Mouse (Mus musculus): ENCODE results near the gene Ythdf1. TPM values are rescaled to one million over a fixed set of nuclear protein-coding genes. Genes with fewer than 3 reads are reported as not detected.

Gene Ythdf1
- 57.3 and 69.4 TPM in 2 replicates for polyA plus RNA-seq (2014; fragmentation: Nextera tagmentation; extraction: Ambion mirVana)

DNA sequence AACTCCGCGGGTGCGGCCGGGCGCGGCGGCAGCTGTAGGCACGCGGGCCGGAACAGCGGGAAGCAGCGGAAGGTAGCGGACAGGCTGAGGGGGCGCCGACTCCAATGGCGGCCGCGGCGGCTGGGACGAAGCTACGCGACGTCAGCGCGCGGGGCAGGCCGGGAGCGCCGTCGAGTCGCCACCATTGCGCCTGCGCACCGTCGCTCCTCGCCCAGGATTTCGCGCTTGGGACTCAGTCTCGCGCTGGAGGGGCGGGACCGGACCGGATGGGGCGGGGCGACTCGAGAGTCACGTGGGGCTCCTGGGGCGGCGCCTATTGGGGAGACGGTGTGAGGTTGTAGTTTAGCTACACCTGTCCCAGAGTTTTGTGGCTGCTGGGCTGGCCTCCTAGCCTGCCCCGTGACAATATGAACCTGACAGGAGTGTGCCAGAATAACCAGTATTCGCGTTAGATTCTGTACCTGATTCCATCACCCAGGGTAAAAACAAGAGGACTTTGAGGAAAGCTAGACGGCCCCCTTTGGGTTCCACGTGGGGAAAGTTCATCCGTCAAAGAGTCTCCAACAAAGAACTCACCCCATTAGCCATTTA is at the start of gene Ythdf1:
TSS of gene Ythdf1 (minus strand) at position 140 of the 591 bp plus-strand sequence.
- no peaks in the 10 kb centered on the region for H3K9me3 ChIP-seq (ENCODE audit: control insufficient read depth, low read length)
- H3K27me3 ChIP-seq (ENCODE audit: control insufficient read depth, insufficient read depth, low read length), result no peaks in the 10 kb centered on the region
- peak; percentile 96 for ATAC-seq (ENCODE audit: low FRiP score)
- H3K4me1 ChIP-seq (replicated peaks; ENCODE audit: control insufficient read depth, insufficient read depth, low read length), result no peaks in the 10 kb centered on the region
- under 1% methylated on average over 51 of the region's 56 CpGs for WGBS
- peak; percentile 99 for DNase-seq (ENCODE audit: low spot score)
- peak within 1 kb of the TSS; percentile 96 for H3K9ac ChIP-seq (ENCODE audit: low read depth, low read length)
- peak within 1 kb of the TSS; percentile 100 for H3K4me3 ChIP-seq (ENCODE audit: low read depth, low read length)
- peak within 1 kb of the TSS; percentile 81 for H3K4me2 ChIP-seq (replicated peaks; ENCODE audit: low read depth, low read length)
- peak within 1 kb of the TSS; percentile 47; the same call in 1 of the 2 replicates for H3K27ac ChIP-seq (ENCODE audit: low read depth, low read length)
- peaks cover 2% of the 10 kb centered on the region; the same call in 1 of the 2 replicates for H3K36me3 ChIP-seq (ENCODE audit: control insufficient read depth, insufficient read depth, low read length)

DNA sequence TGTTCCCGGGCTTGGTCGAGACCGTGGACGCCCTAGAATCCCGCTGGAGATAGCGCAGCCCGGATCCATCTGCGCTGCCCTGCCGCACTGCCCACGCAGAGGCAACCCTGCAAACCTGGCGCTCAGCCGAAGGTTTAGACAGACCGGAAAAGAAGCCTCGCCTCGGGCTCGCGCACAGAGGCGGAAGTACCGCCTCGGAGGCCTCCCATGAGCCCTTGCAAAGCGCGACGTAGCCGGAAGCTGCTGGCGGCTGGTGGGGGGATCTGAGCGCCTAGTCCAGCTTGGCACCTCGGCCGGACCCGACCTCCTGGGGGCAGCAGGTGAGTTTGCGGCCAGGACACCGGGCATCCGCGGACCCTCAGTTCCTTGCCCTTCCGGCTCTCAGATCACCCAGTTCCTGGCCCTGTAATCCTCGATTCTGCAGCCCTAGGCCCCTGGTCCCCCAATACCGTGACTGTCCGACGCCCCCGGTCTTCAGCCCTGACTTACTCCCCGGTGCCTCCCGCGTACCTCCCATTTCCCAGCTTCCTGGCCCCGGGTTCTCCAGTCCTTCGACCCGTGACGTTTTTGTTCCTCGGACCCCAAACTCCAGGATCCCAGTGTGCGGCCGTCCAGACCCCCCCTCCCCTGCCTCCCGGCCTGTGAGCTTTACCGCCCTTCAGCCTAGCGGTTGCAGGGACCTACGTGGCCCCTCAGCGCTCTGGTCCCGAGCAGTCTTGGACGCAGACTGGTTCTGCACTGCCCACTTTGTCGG is 46.4 kb upstream of the Ythdf1 start, which contains the start of gene Arfgap1:
TSS of gene Arfgap1 (plus strand) at position 216 of the 754 bp plus-strand sequence.
- no peaks in the 10 kb centered on the region for H3K9me3 ChIP-seq (ENCODE audit: control insufficient read depth, low read length)
- H3K27ac ChIP-seq (ENCODE audit: low read depth, low read length), result peak within 1 kb of the TSS; percentile 83
- peak; percentile 89 for DNase-seq (ENCODE audit: low spot score)
- peak within 1 kb of the TSS; percentile 92 for H3K4me3 ChIP-seq (ENCODE audit: low read depth, low read length)
- ATAC-seq (ENCODE audit: low FRiP score), result peak; percentile 84
- WGBS, result under 1% methylated on average over 53 of the region's 57 CpGs
- H3K9ac ChIP-seq (ENCODE audit: low read depth, low read length), result peak within 1 kb of the TSS; percentile 92
- peaks cover 7% of the 10 kb centered on the region; the same call in 1 of the 2 replicates for H3K4me1 ChIP-seq (replicated peaks; ENCODE audit: control insufficient read depth, insufficient read depth, low read length)
- no peaks in the 10 kb centered on the region for H3K27me3 ChIP-seq (ENCODE audit: control insufficient read depth, insufficient read depth, low read length)
- H3K4me2 ChIP-seq (replicated peaks; ENCODE audit: low read depth, low read length), result peak within 1 kb of the TSS; percentile 95
- peaks cover 5% of the 10 kb centered on the region for H3K36me3 ChIP-seq (ENCODE audit: control insufficient read depth, insufficient read depth, low read length)

DNA sequence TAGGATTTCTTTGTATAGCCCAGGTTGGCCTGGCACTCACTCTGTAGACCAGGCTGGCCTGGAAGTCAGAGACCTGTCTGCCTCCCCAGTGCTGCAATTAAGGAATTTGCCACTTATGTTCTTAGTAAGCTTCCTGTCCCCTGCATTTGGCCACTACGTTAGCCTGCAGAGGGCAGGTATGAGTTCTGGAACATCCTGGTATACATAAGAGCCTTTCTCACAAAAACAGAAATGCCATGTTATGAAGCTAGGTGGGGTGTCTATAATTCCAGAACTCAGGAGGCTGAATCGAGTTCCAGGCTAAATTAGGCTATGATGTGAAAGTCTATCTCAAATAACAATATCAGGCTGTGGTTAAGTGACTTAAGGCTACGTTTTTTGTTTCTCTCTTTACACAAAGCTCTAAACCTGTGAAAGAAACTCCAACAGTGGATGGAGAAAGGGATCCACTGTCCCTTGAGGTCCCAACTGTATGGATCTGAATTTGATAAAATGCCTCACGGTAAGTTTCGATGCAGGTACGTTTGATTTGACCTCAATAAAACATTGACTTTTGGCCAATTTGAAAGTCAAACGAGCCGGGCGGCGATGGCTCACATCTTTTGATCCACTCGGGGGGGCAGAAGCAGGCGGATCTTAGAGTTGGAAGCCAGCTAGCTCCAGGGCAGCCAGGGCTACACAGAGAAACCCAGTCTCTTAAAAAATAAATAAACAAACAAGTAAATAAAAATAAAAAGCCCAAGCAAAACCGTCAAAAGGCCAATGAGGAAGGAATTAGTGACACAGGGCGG is 45.5 kb upstream of the Ythdf1 start:
- Histone ChIP-seq H3K27ac (ENCODE audit: low read depth, low read length) (peak overlapping the region; percentile 83), H3K4me1 (replicated peaks; ENCODE audit: control insufficient read depth, insufficient read depth, low read length) (peaks cover 7% of the 10 kb centered on the region; the same call in 1 of the 2 replicates), H3K36me3 (ENCODE audit: control insufficient read depth, insufficient read depth, low read length) (0 out of 2 replicates have a peak, but pooled peaks cover 2% of the 10 kb centered on the region), H3K9ac (ENCODE audit: low read depth, low read length) (peak overlapping the region; percentile 92), H3K4me2 (replicated peaks; ENCODE audit: low read depth, low read length) (peak overlapping the region; percentile 95), H3K9me3 (ENCODE audit: control insufficient read depth, low read length) (no peaks in the 10 kb centered on the region), H3K27me3 (ENCODE audit: control insufficient read depth, insufficient read depth, low read length) (no peaks in the 10 kb centered on the region), H3K4me3 (ENCODE audit: low read depth, low read length) (peak overlapping the region; percentile 92)
- WGBS, result 16% methylated on average over 14 of the region's 14 CpGs
- ATAC-seq (ENCODE audit: low FRiP score) (no peak), DNase-seq (ENCODE audit: low spot score) (no peak)

DNA sequence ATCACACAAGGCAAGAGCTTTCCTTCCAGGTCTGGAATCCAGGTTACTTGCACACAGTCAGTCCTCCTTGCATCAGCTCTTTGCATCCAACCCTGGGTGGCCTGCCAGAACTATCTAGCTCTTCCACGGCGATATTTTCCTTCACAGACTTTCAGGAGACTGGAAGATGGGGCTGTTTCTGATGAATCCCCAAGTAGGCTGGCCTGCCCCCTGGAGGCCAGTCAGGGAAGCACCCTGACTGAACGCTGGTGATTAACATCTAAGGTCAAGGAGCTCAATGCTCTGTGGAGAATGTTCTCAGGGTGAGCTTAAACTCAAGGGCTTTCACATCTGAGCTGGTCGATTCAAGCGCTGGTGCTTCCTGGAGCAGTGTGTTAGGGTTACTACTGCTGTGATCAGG is 43.2 kb upstream of the Ythdf1 start:
- H3K4me3 ChIP-seq (ENCODE audit: low read depth, low read length), result no peak overlapping the region
- H3K36me3 ChIP-seq (ENCODE audit: control insufficient read depth, insufficient read depth, low read length), result no peaks in the 10 kb centered on the region
- no peaks in the 10 kb centered on the region for H3K27me3 ChIP-seq (ENCODE audit: control insufficient read depth, insufficient read depth, low read length)
- DNase-seq (ENCODE audit: low spot score) (peak; percentile 88), ATAC-seq (ENCODE audit: low FRiP score) (peak; percentile 18; the same call in 1 of the 2 replicates)
- WGBS, result 7% methylated on average over 5 of the region's 5 CpGs
- H3K9ac ChIP-seq (ENCODE audit: low read depth, low read length), result no peak overlapping the region; the same call in 1 of the 2 replicates
- no peaks in the 10 kb centered on the region for H3K9me3 ChIP-seq (ENCODE audit: control insufficient read depth, low read length)
- no peak overlapping the region for H3K27ac ChIP-seq (ENCODE audit: low read depth, low read length)
- H3K4me2 ChIP-seq (replicated peaks; ENCODE audit: low read depth, low read length), result no peak overlapping the region
- H3K4me1 ChIP-seq (replicated peaks; ENCODE audit: control insufficient read depth, insufficient read depth, low read length), result peaks cover 7% of the 10 kb centered on the region; the same call in 1 of the 2 replicates

DNA sequence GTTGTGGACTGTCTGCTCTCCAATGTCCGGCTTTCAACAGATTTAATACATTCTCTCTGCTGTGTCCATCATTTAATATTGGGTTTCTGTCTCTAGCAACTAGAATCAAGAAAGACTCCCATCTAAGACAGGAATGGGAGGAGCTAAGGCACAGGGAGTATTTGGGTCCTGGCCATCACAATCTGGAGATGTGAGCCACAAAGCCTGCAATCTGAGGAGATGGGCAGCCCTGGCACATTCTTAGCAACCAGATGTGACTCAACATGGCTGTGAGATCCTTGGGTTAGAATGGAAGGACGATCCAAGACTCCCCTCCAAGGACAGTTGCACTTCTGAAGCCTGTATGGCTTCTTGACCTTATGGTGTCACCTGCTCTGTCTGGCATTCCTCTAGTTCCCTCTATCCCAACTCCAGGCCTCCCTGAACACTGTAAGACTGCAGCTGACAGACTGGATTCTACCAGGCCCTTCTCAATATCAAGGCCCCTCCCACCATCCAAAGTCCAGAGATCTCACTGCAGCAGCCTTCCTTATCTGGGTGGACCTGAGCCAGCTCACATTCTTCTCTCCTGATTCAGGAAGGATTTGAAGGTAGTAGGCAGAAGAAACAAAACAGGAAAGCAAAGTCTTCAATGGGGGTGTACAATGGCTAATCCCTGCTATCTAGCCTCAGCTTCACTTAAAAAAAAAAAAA is 42.0 kb upstream of the Ythdf1 start:
- no peak overlapping the region for H3K9ac ChIP-seq (ENCODE audit: low read depth, low read length)

DNA sequence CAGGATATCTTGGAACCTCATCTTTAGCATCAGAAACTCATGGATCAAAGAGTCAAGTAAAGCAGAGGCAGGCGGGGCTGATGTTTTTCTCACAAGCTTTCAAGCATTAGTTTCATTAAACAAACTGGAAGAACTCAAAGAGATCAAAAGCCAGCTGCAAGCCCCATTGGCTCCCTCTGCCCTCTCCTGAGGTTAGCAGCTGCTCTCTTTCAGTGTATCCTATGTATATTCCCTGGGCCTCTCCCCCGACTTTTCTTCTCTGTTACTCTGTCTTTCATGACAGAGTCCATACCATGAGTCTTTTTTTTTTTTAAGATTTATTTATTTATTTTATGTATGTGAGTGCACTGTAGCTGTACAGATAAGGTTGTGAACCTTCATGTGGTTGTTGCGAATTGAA is 39.4 kb upstream of the Ythdf1 start:
- 78% methylated on average over 3 of the region's 3 CpGs for WGBS
- no peak overlapping the region for H3K27ac ChIP-seq (ENCODE audit: low read depth, low read length)
- no peak for DNase-seq (ENCODE audit: low spot score)
- H3K9ac ChIP-seq (ENCODE audit: low read depth, low read length), result no peak overlapping the region
- no peaks in the 10 kb centered on the region for H3K9me3 ChIP-seq (ENCODE audit: control insufficient read depth, low read length)
- H3K4me3 ChIP-seq (ENCODE audit: low read depth, low read length), result no peak overlapping the region
- no peak for ATAC-seq (ENCODE audit: low FRiP score)
- H3K27me3 ChIP-seq (ENCODE audit: control insufficient read depth, insufficient read depth, low read length), result no peaks in the 10 kb centered on the region
- no peak overlapping the region for H3K4me2 ChIP-seq (replicated peaks; ENCODE audit: low read depth, low read length)
- H3K36me3 ChIP-seq (ENCODE audit: control insufficient read depth, insufficient read depth, low read length), result no peaks in the 10 kb centered on the region
- H3K4me1 ChIP-seq (replicated peaks; ENCODE audit: control insufficient read depth, insufficient read depth, low read length), result 0 out of 2 replicates have a peak, but pooled peaks cover 2% of the 10 kb centered on the region

More for the DNA sequence above, 42.0 kb upstream of the Ythdf1 start:
- Histone ChIP-seq H3K36me3 (ENCODE audit: control insufficient read depth, insufficient read depth, low read length) (no peaks in the 10 kb centered on the region), H3K4me3 (ENCODE audit: low read depth, low read length) (no peak overlapping the region), H3K4me1 (replicated peaks; ENCODE audit: control insufficient read depth, insufficient read depth, low read length) (peaks cover 7% of the 10 kb centered on the region; the same call in 1 of the 2 replicates), H3K9me3 (ENCODE audit: control insufficient read depth, low read length) (no peaks in the 10 kb centered on the region), H3K27me3 (ENCODE audit: control insufficient read depth, insufficient read depth, low read length) (no peaks in the 10 kb centered on the region), H3K27ac (ENCODE audit: low read depth, low read length) (no peak overlapping the region), H3K4me2 (replicated peaks; ENCODE audit: low read depth, low read length) (no peak overlapping the region)
- ATAC-seq (ENCODE audit: low FRiP score) (no peak), DNase-seq (ENCODE audit: low spot score) (no peak)
- 70% methylated on average over 2 of the region's 2 CpGs for WGBS

DNA sequence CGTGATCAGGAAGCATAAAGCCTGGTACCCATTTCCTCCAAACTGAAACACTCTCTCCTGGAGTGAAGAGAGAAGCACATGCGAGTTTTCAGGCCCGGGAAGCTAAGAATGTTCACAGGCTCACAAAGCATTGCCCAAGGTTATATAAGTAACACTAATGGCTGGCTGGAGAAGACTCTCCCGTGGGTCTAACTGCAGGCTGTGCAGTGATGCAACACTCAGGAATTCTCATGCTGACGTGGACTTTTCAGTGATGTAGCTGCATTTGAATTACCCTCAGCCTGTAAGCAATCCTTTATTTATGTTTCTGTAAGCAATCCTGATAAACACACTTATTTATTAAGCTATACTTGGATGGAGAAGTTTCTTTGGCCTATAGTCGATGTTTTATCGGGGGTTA is 38.9 kb upstream of the Ythdf1 start:
- H3K27ac ChIP-seq (ENCODE audit: low read depth, low read length), result no peak overlapping the region
- H3K4me3 ChIP-seq (ENCODE audit: low read depth, low read length), result no peak overlapping the region
- H3K27me3 ChIP-seq (ENCODE audit: control insufficient read depth, insufficient read depth, low read length), result no peaks in the 10 kb centered on the region
- WGBS, result 77% methylated on average over 7 of the region's 7 CpGs
- DNase-seq (ENCODE audit: low spot score), result no peak
- H3K9ac ChIP-seq (ENCODE audit: low read depth, low read length), result no peak overlapping the region
- no peak for ATAC-seq (ENCODE audit: low FRiP score)
- H3K4me2 ChIP-seq (replicated peaks; ENCODE audit: low read depth, low read length), result no peak overlapping the region
- no peaks in the 10 kb centered on the region for H3K36me3 ChIP-seq (ENCODE audit: control insufficient read depth, insufficient read depth, low read length)
- H3K9me3 ChIP-seq (ENCODE audit: control insufficient read depth, low read length), result no peaks in the 10 kb centered on the region
- 0 out of 2 replicates have a peak, but pooled peaks cover 2% of the 10 kb centered on the region for H3K4me1 ChIP-seq (replicated peaks; ENCODE audit: control insufficient read depth, insufficient read depth, low read length)
